Mouse (Mus musculus) B cell, adult 2 months (primary cell): ENCODE data around the gene Zfp142.

ENCODE experiments used
- DNase-seq, 2 experiments: peaks; one replicate each; pipeline ENCODE4 v3.0.0; 2022

Gene Zfp142

GRCm38 (mm10) chr1:74587773-74588445, at the start of gene Zfp142, which contains the start of gene Bcs1l:
Gene Zfp142 (minus strand): TSS chr1:74588246.
Gene Bcs1l (plus strand): TSS chr1:74588289.
- DNase-seq: peak; percentile 98

- DNase-seq: no peak
Measured at GRCm38 (mm10) chr1:74632734-74633133, 44.7 kb upstream of the Zfp142 start.

- DNase-seq: no peak
Measured at GRCm38 (mm10) chr1:74628001-74628400, 40.0 kb upstream of the Zfp142 start.

DNA sequence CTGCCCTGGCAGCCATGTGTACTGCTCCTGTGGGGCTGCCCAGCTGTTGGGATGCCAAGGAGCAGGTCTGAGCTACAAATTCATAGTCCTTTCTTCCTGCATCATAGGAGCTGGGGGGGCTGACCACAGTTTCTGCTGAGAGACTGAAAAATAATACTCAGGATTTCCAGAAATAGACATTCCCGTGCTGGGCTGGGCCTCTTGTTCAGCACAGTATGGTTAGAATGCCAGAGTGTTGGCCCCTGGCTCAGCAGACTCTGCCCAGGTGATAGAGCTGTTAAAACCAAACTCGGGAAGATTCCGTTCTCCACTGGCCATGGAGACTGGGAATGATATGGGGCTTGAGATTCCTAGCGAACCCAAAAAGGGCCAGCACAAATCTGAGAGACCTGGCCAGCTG, 38.0 kb upstream of the Zfp142 start:
- no peak for DNase-seq

- no peak for DNase-seq
Measured at GRCm38 (mm10) chr1:74624183-74624582, 36.1 kb upstream of the Zfp142 start.

DNA sequence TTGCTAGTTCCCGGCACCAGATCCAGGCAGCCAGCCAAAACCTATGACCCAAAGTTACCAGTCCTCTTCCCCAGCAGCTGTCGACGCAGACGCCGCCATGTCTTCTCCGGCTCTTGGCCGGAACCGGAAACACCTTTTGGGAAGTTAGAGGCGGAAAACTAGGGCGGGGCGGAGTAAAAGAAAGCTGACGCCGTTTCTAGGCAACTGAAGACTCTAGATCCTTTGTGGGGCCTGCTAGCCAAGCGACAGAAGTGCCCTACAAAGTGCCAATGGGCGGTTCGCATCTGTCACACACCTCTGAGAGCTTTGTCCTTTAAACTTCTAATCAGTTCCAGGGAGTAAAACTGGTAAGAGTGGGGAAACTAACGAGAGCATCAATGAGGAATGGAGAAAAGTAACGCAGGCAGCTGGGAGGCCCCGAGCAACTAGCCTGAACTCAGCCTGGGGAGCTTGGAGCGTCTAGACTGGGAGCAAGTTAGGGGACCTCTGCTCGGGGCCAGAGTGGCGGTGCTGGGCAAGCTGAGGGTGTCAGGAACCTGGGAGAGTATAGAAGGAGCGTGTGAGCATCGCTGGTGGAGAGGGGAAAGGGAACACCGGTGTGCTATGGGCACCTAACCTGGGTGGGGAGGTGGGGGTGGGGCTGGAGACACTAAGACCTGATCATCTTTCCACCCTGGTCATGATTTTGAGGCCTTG, 13.4 kb upstream of the Zfp142 start, which contains the start of the genes Rnf25 and Stk36:
Rnf25 (minus strand) TSS at position 131 of the 696 bp plus-strand sequence.
Stk36 (plus strand) TSS at position 179 of the 696 bp plus-strand sequence.
- peak; percentile 78 to 80 for DNase-seq

DNA sequence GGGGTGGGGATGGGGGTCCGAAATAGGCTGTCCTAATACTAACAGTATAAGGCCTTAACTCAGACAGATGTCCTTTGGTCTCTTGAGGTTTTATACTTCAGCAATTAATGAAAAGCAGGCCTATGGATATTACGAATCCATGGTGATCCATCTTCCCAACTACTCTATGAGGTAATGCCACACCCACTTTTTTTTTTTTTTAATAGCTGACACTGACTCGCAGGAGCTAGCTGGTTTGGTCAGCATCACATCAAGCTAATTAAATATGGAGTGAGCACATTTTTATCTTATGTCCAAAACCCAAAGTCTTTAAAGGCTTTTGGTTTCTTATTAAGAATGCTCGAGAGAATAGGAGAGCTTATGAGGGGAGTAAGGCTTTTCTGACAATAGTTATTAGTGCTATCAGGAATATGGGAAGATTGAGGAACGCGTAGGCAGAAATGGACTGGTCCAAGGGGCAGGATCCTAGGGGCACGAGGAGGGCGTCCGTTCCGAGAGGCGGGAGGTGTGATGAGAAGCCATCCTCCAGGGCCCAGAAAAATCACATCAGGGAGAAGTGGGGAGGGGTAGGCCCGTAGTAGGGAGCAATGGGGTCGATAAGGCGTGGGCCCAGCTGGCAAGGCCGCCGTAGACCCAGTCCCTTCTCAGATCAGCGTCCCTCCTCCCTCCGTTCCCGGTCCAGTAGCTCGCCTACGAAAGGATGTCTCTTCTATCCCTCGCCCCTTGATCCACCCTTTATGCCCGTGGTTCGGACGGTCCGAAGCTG, 12.6 kb upstream of the Zfp142 start:
- no peak for DNase-seq

- no peak for DNase-seq
Measured at GRCm38 (mm10) chr1:74594434-74594833, 6.4 kb upstream of the Zfp142 start.

DNA sequence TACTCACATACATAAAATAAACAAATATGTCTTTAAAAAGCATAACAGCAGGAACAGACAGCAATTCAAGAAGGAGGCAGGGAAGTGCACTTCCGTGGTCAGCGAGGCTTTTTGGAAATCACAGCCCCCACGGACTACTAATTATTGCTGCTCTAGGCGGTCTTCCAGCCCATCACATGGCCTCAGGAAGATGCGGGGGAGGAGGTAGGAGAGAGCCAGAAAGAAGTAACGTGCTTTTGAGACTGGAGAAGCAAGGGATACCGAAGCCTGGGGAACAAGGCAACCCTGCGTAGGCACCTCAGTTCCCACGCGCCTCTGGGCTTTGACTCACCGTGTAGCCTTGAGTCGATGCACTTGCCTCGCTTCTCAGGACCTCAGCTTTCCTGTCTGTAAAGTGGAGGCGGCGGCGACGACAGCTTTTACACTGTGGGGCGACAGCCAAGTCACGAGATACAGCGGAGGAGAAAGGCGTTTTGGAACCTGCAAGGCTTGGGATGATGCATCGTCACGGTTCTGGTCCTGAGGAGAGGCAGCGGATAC, 743 bp downstream of the Zfp142 start:
- DNase-seq: no peak

GRCm38 (mm10) chr1:74584616-74585398, 3.2 kb downstream of the Zfp142 start:
- DNase-seq: no peak

- no peak for DNase-seq
Measured at GRCm38 (mm10) chr1:74582621-74583020, 5.4 kb downstream of the Zfp142 start.

DNA sequence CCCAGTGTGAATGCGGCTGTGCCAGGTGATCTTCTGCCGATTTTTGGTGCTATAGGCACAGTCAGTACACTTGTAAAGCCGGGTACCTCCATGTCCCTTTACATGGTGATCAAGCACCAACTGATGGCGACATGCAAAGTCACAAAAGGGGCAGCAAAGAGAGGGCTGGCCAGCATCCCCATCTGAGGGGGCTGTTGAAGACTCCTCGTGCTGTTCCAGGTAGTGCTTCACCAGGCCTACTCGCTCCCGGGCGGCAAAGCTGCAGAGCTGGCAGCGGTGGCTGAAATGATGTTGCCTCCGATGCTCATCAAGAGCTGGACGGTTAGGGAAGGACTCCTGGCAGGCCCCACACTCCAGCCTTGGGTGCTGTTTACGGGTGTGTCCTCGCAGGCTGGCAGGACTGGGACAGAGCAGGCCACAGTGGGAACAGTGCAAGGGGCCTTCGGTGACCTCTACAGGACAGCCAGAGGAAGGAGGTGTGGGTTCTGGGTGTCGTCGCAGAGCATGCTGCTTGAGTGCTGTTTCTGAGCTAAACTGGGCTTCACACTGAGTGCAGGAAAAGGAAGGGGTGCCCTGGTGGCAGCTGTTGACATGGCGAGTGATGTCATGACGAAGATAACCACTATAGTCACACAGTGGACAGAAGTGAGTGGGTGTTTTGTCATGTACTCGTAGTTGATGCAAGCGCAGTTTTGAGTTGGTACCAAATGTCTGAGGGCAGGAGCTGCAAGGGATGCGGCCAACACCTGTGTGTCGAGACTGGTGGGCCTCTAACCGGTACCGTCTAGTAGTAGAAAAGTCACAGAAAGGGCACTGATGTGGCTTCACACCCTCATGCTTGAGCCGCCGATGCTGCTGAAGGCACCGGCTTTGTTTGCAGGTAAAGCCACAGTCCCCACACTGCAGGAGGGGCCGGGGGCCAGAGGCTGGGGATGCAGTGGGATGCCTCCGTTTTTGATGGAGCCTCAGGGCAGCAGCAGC, 18.0 kb downstream of the Zfp142 start:
- no peak for DNase-seq

DNA sequence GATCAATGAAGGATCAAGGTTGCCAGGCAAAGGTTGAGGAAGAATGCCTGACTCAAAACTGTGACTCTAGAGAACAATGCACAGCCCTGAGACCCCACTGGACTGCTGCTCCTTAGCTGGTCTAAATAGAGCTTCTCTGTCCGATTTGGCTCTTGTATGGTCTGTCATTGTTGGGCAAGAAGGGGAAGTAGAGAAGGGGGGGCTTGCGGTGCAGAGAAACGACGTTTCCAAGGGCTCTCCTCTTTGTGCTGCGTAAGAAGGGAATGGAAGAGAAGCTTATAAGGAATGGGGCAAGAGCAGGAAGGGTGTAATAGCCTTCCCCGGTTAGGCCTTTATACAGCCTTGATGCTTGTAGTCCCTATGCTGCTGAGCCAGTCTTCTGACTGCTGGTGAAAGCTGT, 22.2 kb downstream of the Zfp142 start:
- DNase-seq: no peak

- no peak for DNase-seq
Measured at GRCm38 (mm10) chr1:74559061-74559460, 29.0 kb downstream of the Zfp142 start.

- DNase-seq: no peak
Measured at GRCm38 (mm10) chr1:74544184-74544583, 43.9 kb downstream of the Zfp142 start, which contains the start of gene Usp37. Gene Usp37 (minus strand): TSS chr1:74544284.

DNA sequence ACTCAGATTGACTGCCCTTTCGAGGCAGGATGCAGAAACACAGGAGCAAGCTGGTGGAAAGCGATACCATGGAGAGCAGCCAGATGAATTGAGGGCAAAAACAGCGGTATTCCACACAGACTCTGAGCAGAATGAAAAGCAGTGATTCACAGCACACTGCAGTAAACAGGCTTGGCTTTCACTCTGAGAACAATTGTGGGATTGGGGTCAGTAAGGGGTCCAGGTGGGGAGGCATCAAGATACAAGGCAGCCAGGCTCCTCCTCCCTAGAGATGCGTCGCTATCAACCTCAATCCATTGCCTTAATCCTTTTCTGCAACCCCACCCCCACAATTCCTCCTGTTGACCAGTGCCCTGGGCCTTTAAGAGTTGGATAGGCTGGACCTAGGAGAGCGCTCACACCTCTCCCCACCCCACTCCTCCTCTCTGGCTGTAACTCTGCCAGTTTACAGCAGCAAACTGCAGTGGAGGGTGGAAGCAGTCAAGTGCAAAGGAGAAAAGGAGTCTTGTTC, 45.5 kb downstream of the Zfp142 start, which contains the start of gene Plcd4:
Plcd4 (plus strand) TSS at position 438 of the 511 bp plus-strand sequence.
- DNase-seq: no peak

DNA sequence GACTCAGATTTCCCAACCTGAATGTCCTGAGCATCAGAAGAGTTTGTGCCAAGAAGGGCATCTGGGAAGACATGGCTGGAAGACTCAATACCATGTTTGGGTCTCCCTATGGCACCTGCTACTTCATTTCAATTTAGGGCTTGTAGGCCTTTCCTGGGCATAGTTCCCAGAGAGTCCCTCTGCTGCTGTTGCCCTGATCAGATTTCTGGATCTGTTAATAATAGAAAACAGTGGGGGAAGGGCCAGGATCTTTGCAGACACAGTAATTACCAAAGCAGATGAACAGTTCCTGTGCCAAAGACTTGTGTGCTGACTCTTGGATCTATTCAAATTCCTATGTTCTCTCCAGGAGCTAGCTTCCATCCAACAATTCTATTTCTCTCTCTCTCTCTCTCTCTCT, 49.4 kb downstream of the Zfp142 start:
- no peak for DNase-seq

GRCm38 (mm10) chr1:74528589-74528988, 59.5 kb downstream of the Zfp142 start:
- DNase-seq: no peak

DNA sequence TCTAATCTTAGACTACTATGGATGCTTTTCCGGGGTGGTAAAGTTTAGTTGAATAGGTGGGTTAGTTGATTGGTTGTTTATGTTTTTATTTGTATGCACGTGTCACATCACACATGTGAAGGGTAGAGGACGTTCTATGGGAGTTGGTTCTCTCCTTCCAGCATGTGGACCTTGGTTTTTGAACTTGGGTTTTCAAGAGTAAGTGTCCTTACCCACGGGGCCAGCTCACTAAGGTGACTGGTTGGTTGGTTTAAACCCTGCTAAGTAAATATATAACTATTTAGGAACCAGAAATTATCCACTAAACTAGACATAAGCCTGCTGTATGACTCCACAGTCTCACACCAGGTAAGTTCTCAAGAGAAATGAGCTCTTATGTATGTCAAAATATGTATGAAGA, 63.3 kb downstream of the Zfp142 start:
- no peak for DNase-seq

GRCm38 (mm10) chr1:74519875-74520274, 68.2 kb downstream of the Zfp142 start:
- no peak for DNase-seq
